Mouse (Mus musculus) cerebellum, postnatal 25 days (tissue): ENCODE results near the gene Rbpjl.
A peak's percentile ranks its signal among the peaks of the same experiment; 100 is the strongest.

Experiments
- DNase-seq, 2 experiments: peaks; one replicate each; pipeline ENCODE4 v3.0.0; 2021; ENCODE audit warnings: mixed read lengths in 2 of 2

The Rbpjl gene

GRCm38 (mm10) chr2:164396076-164396475 lies 6.9 kb upstream of the Rbpjl start:
- DNase-seq: no peak

GRCm38 (mm10) chr2:164396911-164397310 lies 6.0 kb upstream of the Rbpjl start:
- DNase-seq: no peak

- no peak for DNase-seq
Measured at GRCm38 (mm10) chr2:164403396-164404081, 598 bp downstream of the Rbpjl start.

- DNase-seq: peak in 1 of 2 experiments; percentile 26
Measured at GRCm38 (mm10) chr2:164404082-164404990, 1.4 kb downstream of the Rbpjl start.

- DNase-seq: no peak
Measured at GRCm38 (mm10) chr2:164405060-164405459, 2.1 kb downstream of the Rbpjl start, which contains the start of gene Matn4. Gene Matn4 (minus strand): TSS chr2:164405160.

- DNase-seq: no peak
Measured at GRCm38 (mm10) chr2:164405519-164405918, 2.6 kb downstream of the Rbpjl start.

- DNase-seq: peak; percentile 79 to 85
Measured at GRCm38 (mm10) chr2:164407708-164408107, 4.8 kb downstream of the Rbpjl start.

GRCm38 (mm10) chr2:164414167-164414566 lies 11.2 kb downstream of the Rbpjl start:
- DNase-seq: no peak

- DNase-seq: no peak
Measured at GRCm38 (mm10) chr2:164414581-164414980, 11.6 kb downstream of the Rbpjl start.

- DNase-seq: peak in 1 of 2 experiments; percentile 52
Measured at GRCm38 (mm10) chr2:164417198-164417597, 14.3 kb downstream of the Rbpjl start.

GRCm38 (mm10) chr2:164418308-164418875 lies 15.5 kb downstream of the Rbpjl start:
- DNase-seq: no peak

- DNase-seq: no peak
Measured at GRCm38 (mm10) chr2:164419489-164419888, 16.5 kb downstream of the Rbpjl start.

- no peak for DNase-seq
Measured at GRCm38 (mm10) chr2:164421306-164421705, 18.4 kb downstream of the Rbpjl start.

GRCm38 (mm10) chr2:164421979-164422378 lies 19.0 kb downstream of the Rbpjl start:
- no peak for DNase-seq

GRCm38 (mm10) chr2:164422675-164423393 lies 19.9 kb downstream of the Rbpjl start:
- no peak for DNase-seq

- no peak for DNase-seq
Measured at GRCm38 (mm10) chr2:164423464-164423863, 20.5 kb downstream of the Rbpjl start.

- no peak for DNase-seq
Measured at GRCm38 (mm10) chr2:164424406-164424805, 21.5 kb downstream of the Rbpjl start.

GRCm38 (mm10) chr2:164425401-164425800 lies 22.5 kb downstream of the Rbpjl start:
- DNase-seq: peak in 1 of 2 experiments; percentile 66

- DNase-seq: no peak
Measured at GRCm38 (mm10) chr2:164426121-164426520, 23.2 kb downstream of the Rbpjl start.

GRCm38 (mm10) chr2:164426952-164427351 lies 24.0 kb downstream of the Rbpjl start:
- DNase-seq: no peak

- no peak for DNase-seq
Measured at GRCm38 (mm10) chr2:164428451-164428850, 25.5 kb downstream of the Rbpjl start.

- DNase-seq: no peak
Measured at GRCm38 (mm10) chr2:164429881-164430615, 27.1 kb downstream of the Rbpjl start.
